Mouse (Mus musculus): ENCODE data around the gene Tmem199.

Tmem199 gene

GRCm38 (mm10) chr11:78523241-78523955 is 11.4 kb upstream of the Tmem199 start:
- DNase-seq, result no peak

- no peak for DNase-seq
Observed at GRCm38 (mm10) chr11:78522481-78522997, 10.6 kb upstream of the Tmem199 start.

- no peak for DNase-seq
Observed at GRCm38 (mm10) chr11:78521880-78522279, 9.9 kb upstream of the Tmem199 start.

GRCm38 (mm10) chr11:78518931-78519330 is 7.0 kb upstream of the Tmem199 start:
- DNase-seq, result no peak

- DNase-seq, result no peak
Observed at GRCm38 (mm10) chr11:78515549-78516325, 3.8 kb upstream of the Tmem199 start.

GRCm38 (mm10) chr11:78513106-78513790 is 1.3 kb upstream of the Tmem199 start:
- DNase-seq, result no peak

- DNase-seq, result no peak
Observed at GRCm38 (mm10) chr11:78509148-78509547, 2.8 kb downstream of the Tmem199 start.

- no peak for DNase-seq
Observed at GRCm38 (mm10) chr11:78505430-78505829, 6.5 kb downstream of the Tmem199 start.

- no peak for DNase-seq
Observed at GRCm38 (mm10) chr11:78502909-78503650, 8.9 kb downstream of the Tmem199 start, which contains the start of gene Sebox. Gene Sebox, plus strand, starts transcription at chr11:78503447.

GRCm38 (mm10) chr11:78501529-78501928 is 10.4 kb downstream of the Tmem199 start:
- no peak for DNase-seq

- DNase-seq, result no peak
Observed at GRCm38 (mm10) chr11:78500623-78501202, 11.3 kb downstream of the Tmem199 start.

- DNase-seq, result no peak
Observed at GRCm38 (mm10) chr11:78499543-78499942, 12.4 kb downstream of the Tmem199 start.

GRCm38 (mm10) chr11:78499004-78499403 is 13.0 kb downstream of the Tmem199 start, which contains the start of gene Vtn:
Gene Vtn, plus strand, starts transcription at chr11:78499091.
- no peak for DNase-seq

- DNase-seq, result peak; percentile 94
Observed at GRCm38 (mm10) chr11:78497544-78498522, 14.1 kb downstream of the Tmem199 start, which contains the start of gene Sarm1. Gene Sarm1, minus strand, starts transcription at chr11:78497754.

GRCm38 (mm10) chr11:78497071-78497541 is 14.9 kb downstream of the Tmem199 start:
- DNase-seq, result peak; percentile 52

GRCm38 (mm10) chr11:78495904-78496303 is 16.1 kb downstream of the Tmem199 start:
- DNase-seq, result no peak

GRCm38 (mm10) chr11:78490781-78491241 is 21.2 kb downstream of the Tmem199 start:
- DNase-seq, result peak; percentile 64

- DNase-seq, result peak; percentile 84
Observed at GRCm38 (mm10) chr11:78488168-78488567, 23.8 kb downstream of the Tmem199 start.

GRCm38 (mm10) chr11:78483639-78484038 is 28.3 kb downstream of the Tmem199 start:
- no peak for DNase-seq

- no peak for DNase-seq
Observed at GRCm38 (mm10) chr11:78475289-78475688, 36.7 kb downstream of the Tmem199 start.

All from right cerebral cortex, postnatal 4 days (tissue).